Mouse (Mus musculus): ENCODE results near the gene Anp32e.
"Not testable (repeated sequence)": the region's sequence is repeated elsewhere in the genome, so short reads cannot be mapped to it uniquely, and the experiment has no call there.

The Anp32e gene

GRCm38 (mm10) chr3:95972251-95972872, 43.3 kb downstream of the Anp32e start:
- DNase-seq (ENCODE audit: low read depth, low spot score), result no peak

DNA sequence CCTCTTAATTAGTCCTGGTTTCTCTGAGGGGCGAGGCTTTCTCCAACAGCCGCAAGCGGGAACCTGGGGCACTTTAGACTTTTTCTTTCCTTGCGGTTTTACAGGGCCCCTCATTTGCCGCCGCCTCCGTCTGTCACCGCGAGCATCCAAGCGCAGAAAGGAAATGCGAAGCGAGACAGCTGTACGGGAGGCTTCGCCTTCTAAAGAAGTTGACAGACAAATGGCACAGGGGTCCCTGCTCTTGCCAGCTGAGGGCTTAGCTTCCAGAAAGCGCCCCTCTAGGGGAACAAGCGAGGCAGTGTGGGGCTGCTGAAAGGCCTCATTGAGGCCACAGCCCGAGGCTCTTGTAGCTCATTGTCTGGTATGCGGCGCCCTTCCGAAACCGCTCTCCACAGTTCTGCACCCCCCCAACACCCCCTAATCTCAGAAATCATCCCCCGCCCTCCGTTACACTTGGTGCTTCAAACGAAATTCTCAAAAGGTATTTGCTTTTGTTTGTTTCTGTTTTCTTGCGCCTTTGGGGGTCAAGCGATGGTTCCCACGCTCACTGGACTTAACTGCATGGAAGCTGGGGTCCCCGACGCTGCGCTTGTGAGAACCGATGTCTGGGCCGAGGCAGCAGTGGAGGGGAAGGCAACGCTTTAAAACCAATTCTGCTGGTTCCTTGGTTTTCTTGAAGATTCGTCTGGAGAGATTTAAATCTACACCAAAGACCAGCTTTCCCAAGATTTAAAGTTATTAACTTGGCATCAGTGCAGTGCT, 44.0 kb downstream of the Anp32e start:
- DNase-seq (ENCODE audit: low read depth, low spot score), result no peak

- no peak for DNase-seq (ENCODE audit: low read depth, low spot score)
These were observed 48.0 kb downstream of the Anp32e start for GRCm38 (mm10) chr3:95977079-95977478.

GRCm38 (mm10) chr3:95977587-95977986, 48.5 kb downstream of the Anp32e start:
- not testable (repeated sequence) for DNase-seq (ENCODE audit: low read depth, low spot score)

DNA sequence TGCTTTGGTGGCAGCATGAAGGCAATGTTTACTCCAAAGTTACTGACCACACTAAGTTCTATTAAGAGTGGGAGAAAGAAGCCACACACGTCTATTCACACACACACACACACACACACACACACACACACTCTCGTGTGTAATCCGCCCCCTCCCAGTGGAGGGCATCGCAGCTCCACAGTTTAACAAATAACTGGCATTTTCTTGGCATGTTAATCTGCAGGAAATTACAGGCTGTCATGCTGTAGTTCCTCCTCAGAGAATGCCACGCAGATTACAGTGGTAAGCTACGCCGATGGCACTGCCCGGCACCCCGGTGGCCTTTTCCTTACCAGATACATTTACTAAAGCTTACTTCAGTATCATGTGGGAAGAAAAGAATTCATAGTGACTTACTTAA, 49.2 kb downstream of the Anp32e start:
- DNase-seq (ENCODE audit: low read depth, low spot score), result no peak

DNA sequence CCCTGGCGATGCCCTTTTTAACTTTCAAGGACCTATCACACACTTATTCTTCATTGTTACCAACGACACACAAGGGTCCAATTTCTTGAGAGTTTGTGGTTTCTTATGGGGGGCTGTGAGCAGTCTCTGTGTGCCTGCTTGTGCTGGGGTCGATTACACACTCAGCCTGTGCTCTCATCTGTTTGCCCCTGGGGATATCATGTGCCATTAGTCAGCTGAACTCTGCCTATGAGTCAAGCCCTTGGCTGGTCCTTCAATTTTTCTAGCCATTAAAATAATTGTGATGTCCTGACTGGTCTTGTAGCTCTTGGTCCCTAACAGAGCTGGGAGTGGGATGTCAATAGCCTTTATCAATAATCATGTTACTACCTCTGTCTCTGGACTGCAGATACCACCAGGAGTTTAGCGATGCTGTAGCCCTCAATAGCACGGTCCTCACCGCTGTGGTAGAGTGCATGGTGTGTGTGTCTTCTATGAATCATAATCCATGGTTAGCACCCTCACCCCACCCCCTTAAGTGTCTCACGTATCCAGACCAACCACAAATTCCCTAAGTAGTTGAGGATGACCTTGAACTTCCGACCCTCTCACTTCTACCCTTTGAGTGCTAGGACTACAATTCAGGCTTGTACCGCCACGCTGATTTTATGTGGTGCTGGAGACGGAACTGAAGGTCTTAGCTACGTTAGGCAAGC, 51.4 kb downstream of the Anp32e start:
- DNase-seq (ENCODE audit: low read depth, low spot score), result no peak

GRCm38 (mm10) chr3:95982129-95982528, 53.1 kb downstream of the Anp32e start:
- no peak for DNase-seq (ENCODE audit: low read depth, low spot score)

- DNase-seq (ENCODE audit: low read depth, low spot score), result no peak
These were observed 56.4 kb downstream of the Anp32e start for GRCm38 (mm10) chr3:95985209-95986000.

GRCm38 (mm10) chr3:95986001-95986622, 57.1 kb downstream of the Anp32e start:
- DNase-seq (ENCODE audit: low read depth, low spot score), result no peak

GRCm38 (mm10) chr3:95986984-95987383, 57.9 kb downstream of the Anp32e start:
- no peak for DNase-seq (ENCODE audit: low read depth, low spot score)

DNA sequence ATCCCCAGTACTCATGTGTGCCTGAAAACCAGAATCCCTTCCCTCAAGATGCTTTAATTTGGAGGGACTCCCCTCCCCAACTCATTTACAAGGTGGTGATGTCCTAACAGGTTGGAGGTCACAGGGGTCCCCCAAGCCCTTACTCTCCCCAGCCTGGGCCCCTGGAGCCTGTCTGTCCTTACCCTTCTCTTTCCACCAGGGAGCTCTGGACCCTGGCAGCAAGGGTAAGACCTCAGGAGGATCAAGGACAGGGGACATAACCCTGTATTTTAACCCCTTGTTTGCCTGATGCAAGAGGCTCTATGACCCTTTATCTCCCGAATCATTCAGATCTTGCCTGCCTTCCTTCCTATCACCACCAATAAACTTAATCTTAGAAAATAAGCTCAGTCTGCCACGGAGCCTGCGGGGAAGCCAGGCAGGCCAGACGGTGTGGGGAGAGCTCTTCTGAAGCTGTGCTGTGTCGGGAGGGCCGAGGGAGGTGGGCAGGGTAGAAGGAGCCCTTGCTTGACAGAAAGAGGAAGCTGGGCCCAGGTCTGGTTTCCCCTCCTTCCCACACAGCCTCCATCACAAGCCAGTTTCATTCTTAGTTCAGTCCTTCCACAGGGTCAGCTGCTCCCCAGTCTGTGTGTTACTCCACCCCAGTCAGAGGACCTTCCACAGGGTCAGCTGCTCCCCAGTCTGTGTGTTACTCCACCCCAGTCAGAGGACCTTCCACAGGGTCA, 58.5 kb downstream of the Anp32e start:
- no peak for DNase-seq (ENCODE audit: low read depth, low spot score)

GRCm38 (mm10) chr3:95988138-95988537, 59.1 kb downstream of the Anp32e start:
- no peak for DNase-seq (ENCODE audit: low read depth, low spot score)

GRCm38 (mm10) chr3:95988969-95989368, 59.9 kb downstream of the Anp32e start:
- DNase-seq (ENCODE audit: low read depth, low spot score), result no peak

- DNase-seq (ENCODE audit: low read depth, low spot score), result no peak
These were observed 61.4 kb downstream of the Anp32e start for GRCm38 (mm10) chr3:95990413-95990941.

GRCm38 (mm10) chr3:95992990-95993603, 64.1 kb downstream of the Anp32e start:
- no peak for DNase-seq (ENCODE audit: low read depth, low spot score)

DNA sequence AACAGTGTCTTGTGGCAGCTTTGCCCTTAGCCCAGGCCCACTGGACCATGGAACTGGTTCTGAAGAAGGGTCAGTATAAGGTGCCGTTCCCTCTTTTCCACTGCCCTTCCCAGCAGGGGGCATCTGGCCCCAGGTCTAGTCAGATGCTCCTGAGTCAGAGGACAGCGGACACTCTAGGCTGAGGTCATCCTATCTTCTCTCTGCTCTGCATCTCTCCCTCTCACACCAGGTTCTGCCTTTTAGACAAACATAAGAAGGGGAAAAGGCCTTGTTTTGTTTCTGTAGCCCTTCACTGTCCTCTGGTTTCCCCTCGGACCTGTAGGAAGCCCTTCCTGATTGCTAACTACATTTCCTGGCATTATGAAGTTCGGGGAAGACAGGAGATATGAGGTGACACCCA, 64.8 kb downstream of the Anp32e start:
- no peak for DNase-seq (ENCODE audit: low read depth, low spot score)

- no peak for DNase-seq (ENCODE audit: low read depth, low spot score)
These were observed 65.4 kb downstream of the Anp32e start for GRCm38 (mm10) chr3:95994381-95994846.

GRCm38 (mm10) chr3:95994975-95995801, 66.1 kb downstream of the Anp32e start:
- no peak for DNase-seq (ENCODE audit: low read depth, low spot score)

DNA sequence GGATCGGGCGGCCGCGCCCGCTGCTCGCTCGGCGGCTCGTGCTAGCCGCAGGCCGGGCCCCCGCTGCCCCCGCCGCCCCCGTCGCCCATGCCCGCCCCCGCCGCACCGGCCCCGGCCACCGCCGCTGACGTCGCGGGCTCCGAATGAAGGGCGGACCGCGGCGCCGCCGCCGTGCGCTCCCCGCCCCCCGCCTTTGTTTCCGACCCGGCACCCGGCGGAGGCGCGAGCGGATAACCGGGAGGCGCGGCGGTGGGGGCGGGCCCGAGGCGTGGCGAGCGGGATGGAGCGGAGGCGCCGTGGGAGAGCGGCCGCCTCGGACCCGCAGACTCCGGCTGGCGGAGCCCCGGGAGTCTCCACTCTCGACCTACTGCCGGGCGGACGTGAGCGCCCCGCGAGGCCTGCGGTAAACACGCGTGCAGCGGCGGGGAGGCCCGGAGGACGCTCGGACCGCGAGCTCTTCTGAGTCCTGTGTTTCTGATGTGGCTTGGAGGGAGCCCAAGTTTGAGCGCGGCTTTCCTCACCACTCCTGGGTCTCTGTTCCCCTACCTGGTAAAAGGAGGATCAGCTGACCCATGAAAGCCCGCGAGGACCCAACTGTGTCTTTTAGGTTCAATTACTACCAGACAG, 66.9 kb downstream of the Anp32e start, which contains the start of gene Plekho1:
Plekho1 (minus strand) TSS at position 200 of the 627 bp plus-strand sequence.
- DNase-seq (ENCODE audit: low read depth, low spot score), result no peak

Data from c-Kit-negative CD71-positive TER-119-positive erythroid progenitor cells, embryonic 14.5 days (primary cell).